Mouse (Mus musculus) midbrain, embryonic 15.5 days (tissue): ENCODE data around the gene Per1. TPM values are rescaled to one million over a fixed set of nuclear protein-coding genes. Genes with fewer than 3 reads are reported as not detected.

Source experiments
- ATAC-seq: fragments of 200-750 bp; cut with Nextera tagmentation; replicated peaks from 2 replicates; pipeline ENCODE4 v1.8.0; 2017; ENCODE audit warnings: moderate TSS enrichment
- H3K27ac ChIP-seq: fragments of 300-500 bp; sonication (generic); 2 replicates; pipeline ENCODE4 v1.5.1; 2015; ENCODE audit warnings: mild to moderate bottlenecking, inconsistent platforms
- H3K27me3 ChIP-seq: fragments of 300-500 bp; sonication (generic); replicated peaks from 2 replicates; pipeline ENCODE4 v1.6.1; 2015; ENCODE audit warnings: inconsistent platforms
- H3K36me3 ChIP-seq: fragments of 300-500 bp; sonication (generic); replicated peaks from 2 replicates; pipeline ENCODE4 v1.6.1; 2015; ENCODE audit warnings: inconsistent platforms
- H3K4me1 ChIP-seq: fragments of 300-500 bp; sonication (generic); 2 replicates; pipeline ENCODE4 v1.6.1; 2015; ENCODE audit warnings: inconsistent platforms
- H3K4me2 ChIP-seq: fragments of 300-500 bp; sonication (generic); 2 replicates; pipeline ENCODE4 v1.6.1; 2015; ENCODE audit warnings: inconsistent platforms, mild to moderate bottlenecking, moderate library complexity
- H3K4me3 ChIP-seq: fragments of 300-500 bp; sonication (generic); 2 replicates; pipeline ENCODE4 v1.5.1; 2015; ENCODE audit warnings: mild to moderate bottlenecking, inconsistent platforms
- H3K9ac ChIP-seq: fragments of 300-500 bp; sonication (generic); 2 replicates; pipeline ENCODE4 v1.6.1; 2015; ENCODE audit warnings: mild to moderate bottlenecking, inconsistent platforms
- H3K9me3 ChIP-seq: fragments of 300-500 bp; sonication (generic); 2 replicates; pipeline ENCODE4 v1.6.1; 2016; ENCODE audit warnings: inconsistent platforms
- WGBS: fragments of 180-500 bp; shearing (Covaris S2); methylation state at CpG from one replicate; pipeline ENCODE4 v1.1.7; 2015; ENCODE audit warnings: mixed read lengths; 5-methylcytosine and 5-hydroxymethylcytosine counted together
- polyA plus RNA-seq: library from polyadenylated mRNA; unstranded; fragments of >200 nt; fragmentation: Nextera tagmentation; extraction: Ambion mirVana; gene quantifications from 2 replicates; pipeline ENCODE4 v1.2.1, GENCODE M21; 2015

The Per1 gene
- polyA plus RNA-seq, 1 experiment from 2014 or later: 12.3 TPM

DNA sequence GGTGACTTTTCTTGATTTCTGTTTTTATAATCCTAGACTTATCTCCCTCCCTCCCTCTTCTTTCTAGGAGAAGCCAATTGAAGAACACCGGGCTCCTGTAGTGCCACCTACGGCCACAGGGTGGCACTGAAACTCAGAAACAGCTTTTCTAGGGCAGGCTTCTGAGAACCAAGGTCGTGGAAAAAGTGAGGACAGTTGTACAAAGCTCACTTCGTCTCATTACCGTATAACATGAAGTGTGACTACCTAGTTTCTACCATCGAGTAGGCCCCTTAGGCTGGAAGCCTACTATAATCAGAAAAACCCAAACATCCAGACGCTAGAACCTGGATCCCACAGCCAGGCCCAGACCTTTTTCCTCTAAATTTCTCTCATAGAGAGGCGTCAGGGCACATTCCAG is 28.1 kb upstream of the Per1 start:
- Histone ChIP-seq H3K9me3 (no peaks in the 10 kb centered on the region), H3K4me1 (peaks cover 44% of the 10 kb centered on the region), H3K27ac (no peak overlapping the region), H3K4me3 (peak overlapping the region; percentile 40), H3K9ac (peak overlapping the region; percentile 38; the same call in 1 of the 2 replicates), H3K27me3 (no peaks in the 10 kb centered on the region; the same call in 1 of the 2 replicates), H3K36me3 (no peaks in the 10 kb centered on the region), H3K4me2 (peak overlapping the region; percentile 88)
- WGBS: 12% methylated on average over 8 of the region's 8 CpGs
- ATAC-seq: no peak

DNA sequence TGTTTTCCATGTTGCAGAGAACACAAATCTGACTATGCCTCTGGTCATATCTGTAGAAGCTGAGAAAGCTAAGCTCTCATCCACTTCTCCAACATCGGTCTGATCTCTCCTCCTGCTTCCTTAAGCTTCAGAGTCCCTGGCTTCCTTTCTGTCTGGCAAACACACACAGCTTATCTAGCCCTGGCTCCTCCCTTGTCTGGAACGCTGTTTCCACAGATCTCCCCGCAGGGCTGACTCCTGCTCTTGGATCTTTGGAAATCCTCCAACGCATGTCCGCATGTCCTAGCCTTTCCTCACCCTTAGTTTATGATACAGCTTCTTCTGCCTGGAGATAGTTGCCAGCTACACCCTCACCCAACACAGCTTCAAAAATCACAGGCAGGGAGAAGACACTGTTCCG is 27.4 kb upstream of the Per1 start:
- no peak for ATAC-seq
- 0 out of 2 replicates have a peak overlapping the region, but pooled peaks have one; percentile 5 for H3K4me3 ChIP-seq
- 50% methylated on average over 6 of the region's 6 CpGs for WGBS
- no peaks in the 10 kb centered on the region for H3K9me3 ChIP-seq
- H3K27me3 ChIP-seq: no peaks in the 10 kb centered on the region; the same call in 1 of the 2 replicates
- H3K36me3 ChIP-seq: no peaks in the 10 kb centered on the region
- H3K9ac ChIP-seq: no peak overlapping the region
- no peak overlapping the region for H3K4me2 ChIP-seq
- no peak overlapping the region for H3K27ac ChIP-seq
- H3K4me1 ChIP-seq: peaks cover 48% of the 10 kb centered on the region

DNA sequence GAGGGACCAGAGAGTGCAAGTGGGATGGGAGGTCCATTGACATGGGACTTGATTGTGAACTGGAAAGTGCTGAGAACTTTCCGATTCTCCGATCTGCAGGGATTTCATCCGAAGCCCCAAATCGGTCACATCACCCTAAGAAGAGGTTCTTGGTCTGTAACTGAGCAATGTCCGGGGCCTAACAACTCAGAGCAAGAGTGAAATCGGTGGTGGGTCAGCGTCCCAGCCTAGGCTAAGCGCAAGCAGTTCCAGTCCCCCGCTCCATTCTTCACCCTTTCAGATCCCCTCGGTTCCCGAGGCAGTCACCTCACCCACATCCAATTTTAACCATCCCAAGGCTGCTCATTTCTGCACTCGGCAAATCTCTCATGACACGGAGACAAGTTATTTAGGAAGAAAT is 24.9 kb upstream of the Per1 start:
- ATAC-seq: no peak
- Histone ChIP-seq H3K4me3 (peak overlapping the region; percentile 52), H3K4me2 (peak overlapping the region; percentile 81), H3K4me1 (peaks cover 50% of the 10 kb centered on the region), H3K9ac (peak overlapping the region; percentile 70), H3K27ac (peak overlapping the region; percentile 84), H3K27me3 (no peaks in the 10 kb centered on the region; the same call in 1 of the 2 replicates), H3K36me3 (no peaks in the 10 kb centered on the region), H3K9me3 (no peaks in the 10 kb centered on the region)
- under 1% methylated on average over 13 of the region's 13 CpGs for WGBS

DNA sequence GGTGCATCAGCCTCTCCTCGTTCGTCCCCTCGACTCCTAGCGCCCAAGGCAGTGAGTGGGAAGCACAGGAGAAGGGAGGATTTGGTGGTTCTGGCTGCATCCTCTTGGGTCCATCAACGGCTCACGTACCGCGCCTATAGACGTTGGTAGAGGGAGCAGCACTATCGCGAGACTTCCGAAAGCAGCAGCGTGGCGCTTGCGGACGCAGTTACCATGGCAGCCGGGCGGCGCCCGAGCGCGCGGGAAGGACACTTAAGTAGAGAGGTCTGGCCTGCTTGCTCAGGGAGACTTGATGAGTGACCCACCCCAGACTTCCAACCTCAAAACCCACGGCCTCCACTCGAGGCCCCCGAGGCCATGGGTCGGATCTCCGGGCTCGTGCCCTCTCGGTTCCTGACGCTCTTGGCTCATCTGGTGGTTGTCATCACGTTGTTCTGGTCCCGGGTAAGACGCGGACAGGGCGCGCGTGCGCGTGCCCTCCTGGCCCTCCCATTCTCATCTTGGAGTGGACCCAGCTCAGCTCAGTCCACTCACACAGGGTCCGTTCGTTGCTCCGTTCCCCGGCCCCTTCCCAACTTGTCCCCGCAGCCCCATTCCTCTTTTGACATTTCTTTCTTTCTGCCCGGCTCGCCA is 24.3 kb upstream of the Per1 start, which contains the start of gene Tmem107:
Gene Tmem107, plus strand, starts transcription at position 217 of the 633 bp plus-strand sequence.
- Histone ChIP-seq H3K27me3 (no peaks in the 10 kb centered on the region; the same call in 1 of the 2 replicates), H3K4me3 (peak within 1 kb of the TSS; percentile 52), H3K4me1 (peaks cover 47% of the 10 kb centered on the region), H3K27ac (peak within 1 kb of the TSS; percentile 84), H3K9me3 (no peaks in the 10 kb centered on the region), H3K36me3 (no peaks in the 10 kb centered on the region), H3K9ac (peak within 1 kb of the TSS; percentile 70), H3K4me2 (peak within 1 kb of the TSS; percentile 81)
- WGBS: under 1% methylated on average over 47 of the region's 47 CpGs
- ATAC-seq: peak; percentile 89

DNA sequence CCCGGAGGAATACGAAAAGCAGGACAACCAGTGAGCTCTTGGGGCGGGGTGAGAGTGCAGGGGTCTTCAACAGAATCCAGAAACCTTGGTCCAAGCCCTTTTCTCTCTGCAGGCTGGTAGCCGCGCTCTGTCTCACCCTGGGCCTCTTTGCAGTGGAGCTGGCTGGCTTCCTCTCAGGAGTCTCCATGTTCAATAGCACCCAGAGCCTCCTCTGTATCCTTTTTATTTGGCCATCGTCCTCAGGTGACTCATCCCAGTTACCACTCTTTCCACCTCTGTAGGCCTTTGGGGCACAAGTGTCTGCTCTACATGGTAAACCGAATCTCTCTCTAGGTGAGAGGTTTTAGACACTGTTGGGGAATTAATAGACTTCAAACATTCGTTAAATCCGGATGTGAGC is 23.8 kb upstream of the Per1 start:
- Histone ChIP-seq H3K9me3 (no peaks in the 10 kb centered on the region), H3K36me3 (no peaks in the 10 kb centered on the region), H3K4me2 (peak overlapping the region; percentile 81), H3K4me3 (peak overlapping the region; percentile 52), H3K27ac (peak overlapping the region; percentile 84), H3K27me3 (no peaks in the 10 kb centered on the region; the same call in 1 of the 2 replicates), H3K9ac (peak overlapping the region; percentile 70), H3K4me1 (peaks cover 41% of the 10 kb centered on the region)
- no peak for ATAC-seq
- 19% methylated on average over 9 of the region's 9 CpGs for WGBS

DNA sequence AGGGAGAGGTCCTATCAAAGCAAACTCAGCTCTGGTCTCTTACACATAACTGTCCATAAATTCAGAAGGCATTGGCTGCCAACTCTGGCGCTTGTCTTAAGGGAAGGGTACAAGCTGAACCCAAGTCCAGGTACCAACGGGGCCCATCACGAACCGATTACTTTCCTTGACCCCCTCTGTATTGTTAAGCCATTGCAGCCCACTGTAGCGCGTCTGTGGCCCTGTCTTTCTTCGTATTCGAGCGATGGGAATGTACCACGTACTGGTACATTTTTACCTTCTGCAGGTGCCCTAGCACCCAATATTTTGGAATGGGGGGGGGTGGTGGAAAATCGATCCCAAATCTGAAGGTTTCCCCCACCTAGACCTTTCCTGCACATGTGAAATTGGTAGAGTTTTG is 22.8 kb upstream of the Per1 start:
- Histone ChIP-seq H3K36me3 (no peaks in the 10 kb centered on the region), H3K4me3 (peak overlapping the region; percentile 38), H3K4me1 (peaks cover 36% of the 10 kb centered on the region), H3K27ac (peak overlapping the region; percentile 95), H3K27me3 (no peaks in the 10 kb centered on the region; the same call in 1 of the 2 replicates), H3K9me3 (no peaks in the 10 kb centered on the region), H3K4me2 (peak overlapping the region; percentile 81), H3K9ac (peak overlapping the region; percentile 64)
- ATAC-seq: no peak
- 87% methylated on average over 11 of the region's 11 CpGs for WGBS

DNA sequence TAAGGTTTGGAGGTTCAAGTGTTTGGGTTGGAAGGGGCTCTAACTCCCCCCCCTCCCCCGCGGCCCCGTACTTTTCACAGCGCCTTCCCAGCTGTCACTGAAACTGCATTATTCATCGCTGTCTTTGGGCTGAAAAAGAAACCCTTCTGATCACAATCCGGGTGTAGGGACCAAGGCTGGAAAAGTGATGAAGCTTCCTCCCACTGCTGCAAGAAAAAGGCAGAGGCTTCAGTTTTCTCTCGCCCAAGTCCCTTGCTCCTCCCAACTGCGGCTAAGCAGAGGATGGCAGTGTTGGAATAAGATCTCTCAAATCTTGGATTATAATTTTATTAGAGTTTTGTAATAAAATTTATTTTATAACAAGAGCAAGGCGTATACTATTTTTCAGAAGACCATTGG is 22.4 kb upstream of the Per1 start:
- 13% methylated on average over 9 of the region's 9 CpGs for WGBS
- H3K4me3 ChIP-seq: peak overlapping the region; percentile 38
- peak overlapping the region; percentile 95 for H3K27ac ChIP-seq
- H3K4me2 ChIP-seq: peak overlapping the region; percentile 81
- peaks cover 36% of the 10 kb centered on the region for H3K4me1 ChIP-seq
- no peaks in the 10 kb centered on the region for H3K9me3 ChIP-seq
- no peaks in the 10 kb centered on the region for H3K36me3 ChIP-seq
- peak overlapping the region; percentile 64 for H3K9ac ChIP-seq
- H3K27me3 ChIP-seq: no peaks in the 10 kb centered on the region; the same call in 1 of the 2 replicates
- ATAC-seq: peak; percentile 5; the same call in 1 of the 2 replicates

DNA sequence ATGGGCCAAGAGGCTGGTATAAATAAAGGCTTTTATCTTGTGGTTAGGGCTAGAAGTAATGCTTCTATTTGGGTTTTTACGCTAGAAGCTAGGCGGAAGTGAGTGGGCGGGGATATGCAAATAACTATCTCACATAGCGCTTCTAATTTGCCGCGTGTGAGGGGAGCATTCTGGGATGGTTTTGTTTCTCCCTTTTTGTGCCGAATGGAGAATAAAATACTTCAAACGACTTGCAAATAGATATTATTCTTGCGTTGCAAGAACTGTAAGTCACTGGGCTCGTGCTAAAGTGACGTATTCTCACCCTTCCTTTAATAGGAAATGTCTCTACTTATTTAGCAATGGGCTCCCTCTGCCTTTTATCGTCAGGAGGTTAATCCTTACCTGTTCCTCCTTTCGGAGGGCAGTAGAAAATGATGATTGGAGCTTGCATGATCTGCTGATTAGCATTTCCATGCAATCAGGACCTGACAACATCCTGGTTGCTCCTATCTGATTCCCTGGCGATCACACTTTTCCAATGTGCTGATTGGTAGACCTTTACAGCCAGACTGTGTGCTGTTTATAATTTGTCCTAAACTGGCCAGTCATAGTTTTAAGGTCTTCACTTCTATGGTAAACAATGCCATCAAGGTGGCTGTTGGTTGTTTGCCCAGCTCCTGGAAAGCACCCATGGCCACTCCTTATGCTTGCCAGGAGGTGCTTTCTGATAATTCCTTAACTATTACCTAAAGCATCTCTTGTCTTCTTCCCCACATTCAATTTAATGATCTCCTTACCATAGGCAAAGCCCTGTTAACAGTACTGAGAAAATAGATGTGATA is 21.7 kb upstream of the Per1 start:
- H3K36me3 ChIP-seq: no peaks in the 10 kb centered on the region
- no peaks in the 10 kb centered on the region for H3K27me3 ChIP-seq
- H3K9me3 ChIP-seq: no peaks in the 10 kb centered on the region
- H3K4me3 ChIP-seq: peak overlapping the region; percentile 38
- under 1% methylated on average over 14 of the region's 14 CpGs for WGBS
- H3K9ac ChIP-seq: peak overlapping the region; percentile 64
- peaks cover 36% of the 10 kb centered on the region for H3K4me1 ChIP-seq
- H3K27ac ChIP-seq: peak overlapping the region; percentile 95
- peak overlapping the region; percentile 81 for H3K4me2 ChIP-seq
- peak; percentile 76 for ATAC-seq

DNA sequence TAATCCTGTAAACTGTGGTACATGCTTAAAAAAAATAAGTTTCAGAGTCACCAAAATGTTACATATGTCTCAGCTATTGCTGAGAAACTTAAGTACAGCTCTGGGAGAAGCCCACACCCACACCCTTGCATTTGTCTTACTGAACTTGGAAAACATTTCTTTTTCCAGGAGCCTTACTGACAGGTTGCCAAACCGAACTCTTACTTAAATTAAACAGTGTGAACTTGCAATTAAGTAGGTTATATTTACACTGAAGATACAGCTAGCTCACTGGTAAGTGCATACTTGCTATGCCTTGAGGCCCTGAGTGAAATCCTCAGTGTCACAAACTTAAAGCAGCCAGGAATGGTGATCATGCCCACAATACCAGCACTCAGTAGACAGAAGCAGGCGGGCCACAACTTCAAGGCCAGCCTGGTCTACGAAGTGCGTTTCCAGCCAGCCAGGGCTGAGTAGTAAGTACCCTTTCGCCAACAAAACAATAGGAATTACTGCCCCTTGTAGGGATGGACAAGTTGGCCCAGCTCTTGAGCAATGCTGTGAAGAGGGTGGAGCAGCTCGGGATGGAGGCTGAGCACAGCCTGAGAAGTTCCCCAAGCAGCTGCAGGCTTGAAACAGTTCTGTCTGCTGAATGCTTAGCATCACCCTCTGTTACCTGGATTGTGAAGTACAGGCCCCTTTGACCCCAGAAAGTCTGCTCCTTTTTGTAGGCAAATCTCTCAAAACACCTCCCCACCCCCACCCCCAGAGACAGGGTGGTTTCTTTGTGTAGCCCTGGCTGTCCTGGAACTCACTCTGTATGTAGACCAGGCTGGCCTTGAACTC is 20.9 kb upstream of the Per1 start:
- H3K27me3 ChIP-seq: no peaks in the 10 kb centered on the region
- WGBS: 40% methylated on average over 6 of the region's 6 CpGs
- no peak overlapping the region for H3K9ac ChIP-seq
- no peak overlapping the region for H3K4me2 ChIP-seq
- no peaks in the 10 kb centered on the region for H3K9me3 ChIP-seq
- H3K36me3 ChIP-seq: no peaks in the 10 kb centered on the region
- peak overlapping the region; percentile 95 for H3K27ac ChIP-seq
- ATAC-seq: no peak
- no peak overlapping the region for H3K4me3 ChIP-seq
- H3K4me1 ChIP-seq: peaks cover 36% of the 10 kb centered on the region

DNA sequence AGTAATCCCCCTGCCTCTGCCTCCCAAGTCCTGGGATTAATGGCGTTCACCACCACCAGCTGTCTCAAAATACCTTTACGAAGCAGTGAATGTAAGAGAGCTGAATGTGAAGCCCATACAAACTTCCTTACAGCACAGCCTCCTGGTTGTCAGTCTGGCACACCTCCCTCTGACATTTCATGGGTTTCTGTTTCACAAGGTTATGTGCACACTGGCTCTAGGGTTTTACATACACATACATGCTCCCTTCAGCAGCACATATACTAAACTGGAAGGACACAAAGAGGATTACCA is 20.3 kb upstream of the Per1 start:
- Histone ChIP-seq H3K27ac (peak overlapping the region; percentile 95), H3K4me2 (no peak overlapping the region), H3K9me3 (no peaks in the 10 kb centered on the region), H3K4me1 (peaks cover 35% of the 10 kb centered on the region), H3K4me3 (no peak overlapping the region), H3K36me3 (no peaks in the 10 kb centered on the region), H3K27me3 (no peaks in the 10 kb centered on the region), H3K9ac (no peak overlapping the region)
- WGBS: 42% methylated on average over 2 of the region's 2 CpGs
- ATAC-seq: no peak

DNA sequence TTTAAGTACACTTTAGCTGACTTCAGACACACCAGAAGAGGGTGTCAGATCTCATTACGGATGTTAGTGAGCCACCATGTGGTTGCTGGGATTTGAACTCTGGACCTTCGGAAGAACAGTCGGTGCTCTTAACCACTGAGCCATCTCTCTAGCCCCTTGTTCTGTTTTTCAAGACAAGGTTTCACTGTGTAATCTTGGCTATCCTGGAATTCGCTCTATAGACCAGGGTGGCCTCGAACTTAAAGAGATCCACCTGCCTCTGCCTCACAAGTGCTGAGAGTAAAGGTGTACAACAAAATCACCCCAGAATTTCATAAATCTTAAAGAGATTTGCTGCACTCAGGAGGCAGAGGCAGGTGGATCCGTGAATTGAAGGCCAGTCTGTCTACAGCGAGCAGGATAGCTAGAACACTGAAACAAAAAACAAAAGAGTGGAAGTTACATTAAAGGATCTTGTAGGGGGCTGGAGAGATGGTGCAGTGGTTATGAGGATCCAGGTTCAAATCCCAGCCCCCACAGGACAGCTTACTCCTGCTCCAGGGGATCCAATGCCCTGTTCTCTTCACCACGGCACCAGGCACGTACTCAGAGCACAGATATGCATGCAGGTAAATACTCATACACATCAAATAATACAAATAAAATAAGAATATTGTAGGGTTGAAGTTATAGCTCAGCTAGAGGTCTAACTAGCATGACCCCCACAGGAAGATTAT is 19.1 kb upstream of the Per1 start:
- no peaks in the 10 kb centered on the region for H3K36me3 ChIP-seq
- H3K9ac ChIP-seq: no peak overlapping the region
- H3K9me3 ChIP-seq: no peaks in the 10 kb centered on the region
- H3K4me1 ChIP-seq: peaks cover 30% of the 10 kb centered on the region
- no peak for ATAC-seq
- H3K4me3 ChIP-seq: no peak overlapping the region
- H3K27me3 ChIP-seq: no peaks in the 10 kb centered on the region
- no peak overlapping the region for H3K27ac ChIP-seq
- no peak overlapping the region for H3K4me2 ChIP-seq
- WGBS: 42% methylated on average over 9 of the region's 9 CpGs
